Mouse (Mus musculus) ES-Bruce4 (cell line): ENCODE results near the gene Lamc3.

Source experiments
- CTCF ChIP-seq: IDR thresholded peaks from one replicate; pipeline ENCODE4 v1.8.1; 2011; ENCODE audit warnings: low read depth, low read length
- EP300 ChIP-seq: IDR thresholded peaks from 2 replicates; pipeline ENCODE4 v1.6.1; 2011; ENCODE audit warnings: low read depth, low read length; ENCODE audit not compliant: insufficient read depth
- POLR2A ChIP-seq: IDR thresholded peaks from one replicate; pipeline ENCODE4 v1.8.1; 2011; ENCODE audit warnings: low read length; ENCODE audit not compliant: insufficient read depth

- TF ChIP-seq POLR2A (no peak), EP300 (no peak), CTCF (no peak)
These were observed 55.9 kb downstream of the Lamc3 start for GRCm38 (mm10) chr2:31943011-31943410.
